ENCODE assay signal across 9 mouse cellular contexts in genomic region chr8:46502333-46503071, GRCm38 (mm10). TPM values are rescaled to one million over a fixed set of nuclear protein-coding genes. Genes with fewer than 3 reads are reported as not detected.
DNase-seq lines count a peak whose midpoint lies in the region; ATAC-seq and TF ChIP-seq lines count a peak whose summit lies in the region.
"Had no signal": no experiment of that assay in that cellular context is flagged by ENCODE, and none has a peak within 500 bp of the region (broad histone marks: within the 10 kb centered on the region; RNA-seq: fewer than 3 reads in every experiment).

No protein-coding gene starts in this region.

- H3K4me3 ChIP-seq in heart, postnatal 0 days (ENCODE audit: low read depth, low read length), result no peak overlapping the region
- H3K4me3 ChIP-seq in embryonic facial prominence, embryonic 13.5 days, result peak overlapping the region; percentile 35
- peak overlapping the region; percentile 27 for H3K4me3 ChIP-seq in intestine, postnatal 0 days (ENCODE audit: low read depth, low read length)
- H3K4me3 ChIP-seq in midbrain, postnatal 0 days (ENCODE audit: low read depth, low read length), result peak overlapping the region; percentile 37

- peak overlapping the region; percentile 34 for H3K4me2 ChIP-seq in heart, postnatal 0 days (ENCODE audit: low read depth, low read length)
- H3K4me2 ChIP-seq in embryonic facial prominence, embryonic 13.5 days, result peak overlapping the region; percentile 55
- H3K4me2 ChIP-seq in intestine, postnatal 0 days (replicated peaks; ENCODE audit: low read depth), result peak overlapping the region; percentile 54
- peak overlapping the region; percentile 43 for H3K4me2 ChIP-seq in midbrain, postnatal 0 days (ENCODE audit: low read depth, low read length, poor library complexity, severe bottlenecking)

- no peak overlapping the region for H3K27ac ChIP-seq in heart, postnatal 0 days (ENCODE audit: low read depth)
- no peak overlapping the region for H3K27ac ChIP-seq in embryonic facial prominence, embryonic 13.5 days
- no peak overlapping the region for H3K27ac ChIP-seq in intestine, postnatal 0 days (ENCODE audit: low read depth, low read length)
- 0 out of 2 replicates have a peak overlapping the region, but pooled peaks have one; percentile 26 for H3K27ac ChIP-seq in midbrain, postnatal 0 days (ENCODE audit: low read depth, low read length)

- no peak for DNase-seq in heart, postnatal 0 days (ENCODE audit: low spot score)
- DNase-seq in heart, adult 11 months, result no peak
- DNase-seq in midbrain, postnatal 0 days (ENCODE audit: low spot score), result peak; percentile 43
- DNase-seq in ovary, postnatal 14 days (ENCODE audit: low spot score), result no peak
- no peak for DNase-seq in layer of hippocampus, adult 11-12 months (ENCODE audit: low spot score)
- DNase-seq in MN1 (ENCODE audit: low spot score), result no peak
- DNase-seq: cerebellum, adult 11 months had no signal

- no peak overlapping the region for H3K9ac ChIP-seq in heart, postnatal 0 days (replicated peaks; ENCODE audit: low read depth, low read length)
- peak overlapping the region; percentile 54 for H3K9ac ChIP-seq in embryonic facial prominence, embryonic 13.5 days
- H3K9ac ChIP-seq in intestine, postnatal 0 days (ENCODE audit: low read depth, low read length), result 0 out of 2 replicates have a peak overlapping the region, but pooled peaks have one; percentile 2
- H3K9ac ChIP-seq in midbrain, postnatal 0 days (replicated peaks; ENCODE audit: low read length, poor library complexity, severe bottlenecking), result peak overlapping the region; percentile 56; the same call in 1 of the 2 replicates

- TF ChIP-seq CTCF in heart, postnatal 0 days (IDR thresholded peaks at IDR 0.05; ENCODE audit: low read depth), result no peak
- no peak for TF ChIP-seq CTCF in intestine, postnatal 0 days (IDR thresholded peaks at IDR 0.05; ENCODE audit: low read depth)
- TF ChIP-seq CTCF in midbrain, postnatal 0 days (IDR thresholded peaks at IDR 0.05), result no peak

- no peak for ATAC-seq in heart, postnatal 0 days (ENCODE audit: insufficient read depth, low read depth)
- no peak for ATAC-seq in embryonic facial prominence, embryonic 13.5 days (ENCODE audit: insufficient number of reproducible peaks, insufficient read depth, low FRiP score, low TSS enrichment, low read depth)
- ATAC-seq in intestine, postnatal 0 days, result 0 out of 2 replicates have a peak, but pooled peaks have one; percentile 37
- peak; percentile 72 for ATAC-seq in midbrain, postnatal 0 days (ENCODE audit: low FRiP score)

- no peaks in the 10 kb centered on the region for H3K9me3 ChIP-seq in heart, postnatal 0 days (replicated peaks; ENCODE audit: control insufficient read depth, low read length)
- no peaks in the 10 kb centered on the region for H3K9me3 ChIP-seq in embryonic facial prominence, embryonic 13.5 days
- H3K9me3 ChIP-seq in intestine, postnatal 0 days (ENCODE audit: control insufficient read depth), result no peaks in the 10 kb centered on the region
- no peaks in the 10 kb centered on the region for H3K9me3 ChIP-seq in midbrain, postnatal 0 days (ENCODE audit: low read length)

- TF ChIP-seq EP300 in heart, postnatal 0 days (IDR thresholded peaks at IDR 0.05; ENCODE audit: low read depth), result no peak

- 31% methylated on average over 19 of the region's 19 CpGs for WGBS in heart, postnatal 0 days
- 23% methylated on average over 19 of the region's 19 CpGs for WGBS in embryonic facial prominence, embryonic 13.5 days
- 19% methylated on average over 19 of the region's 19 CpGs for WGBS in intestine, postnatal 0 days
- WGBS in midbrain, postnatal 0 days, result 20% methylated on average over 19 of the region's 19 CpGs

- peaks cover 25% of the 10 kb centered on the region for H3K4me1 ChIP-seq in heart, postnatal 0 days (ENCODE audit: control insufficient read depth, insufficient read depth)
- peaks cover 24% of the 10 kb centered on the region for H3K4me1 ChIP-seq in embryonic facial prominence, embryonic 13.5 days
- no peaks in the 10 kb centered on the region for H3K4me1 ChIP-seq in intestine, postnatal 0 days (replicated peaks; ENCODE audit: control insufficient read depth, insufficient read depth, low read length)
- H3K4me1 ChIP-seq in midbrain, postnatal 0 days (ENCODE audit: insufficient read depth, low read length), result no peaks in the 10 kb centered on the region

- H3K27me3 ChIP-seq in heart, postnatal 0 days (ENCODE audit: control insufficient read depth, insufficient read depth, low read length), result no peaks in the 10 kb centered on the region
- H3K27me3 ChIP-seq in embryonic facial prominence, embryonic 13.5 days, result no peaks in the 10 kb centered on the region; the same call in 1 of the 2 replicates
- H3K27me3 ChIP-seq in intestine, postnatal 0 days (replicated peaks; ENCODE audit: control insufficient read depth, insufficient read depth, low read length), result no peaks in the 10 kb centered on the region
- H3K27me3 ChIP-seq in midbrain, postnatal 0 days (ENCODE audit: insufficient read depth, low read length), result no peaks in the 10 kb centered on the region

- H3K36me3 ChIP-seq in heart, postnatal 0 days (replicated peaks; ENCODE audit: control insufficient read depth, insufficient read depth, low read length), result peaks cover 31% of the 10 kb centered on the region
- no peaks in the 10 kb centered on the region for H3K36me3 ChIP-seq in embryonic facial prominence, embryonic 13.5 days
- peaks cover 22% of the 10 kb centered on the region for H3K36me3 ChIP-seq in intestine, postnatal 0 days (ENCODE audit: control insufficient read depth, insufficient read depth)
- H3K36me3 ChIP-seq in midbrain, postnatal 0 days (ENCODE audit: insufficient read depth, low read length), result 0 out of 2 replicates have a peak, but pooled peaks cover 5% of the 10 kb centered on the region

RNA-seq across cellular contexts. Expression of gene Acsl1, which starts 31.7 kb away (rescaled TPM):
- 275 and 297 TPM in 2 replicates for total RNA-seq in heart, postnatal 0 days (2014; rRNA removed; ENCODE audit: low replicate concordance)
- polyA plus RNA-seq in heart, postnatal 0 days (2015; fragmentation: Nextera tagmentation; extraction: Ambion mirVana), result 271 and 291 TPM in 2 replicates
- polyA plus RNA-seq in embryonic facial prominence, embryonic 13.5 days (2015; fragmentation: Nextera tagmentation; extraction: Ambion mirVana), result 12.2 and 12.3 TPM in 2 replicates
- polyA plus RNA-seq in intestine, postnatal 0 days (2015; fragmentation: Nextera tagmentation; extraction: Ambion mirVana), result 54.0 and 59.1 TPM in 2 replicates
- total RNA-seq in midbrain, postnatal 0 days (2014; rRNA removed), result 36.7 and 45.9 TPM in 2 replicates
- polyA plus RNA-seq in midbrain, postnatal 0 days (2015; fragmentation: Nextera tagmentation; extraction: Ambion mirVana), result 27.8 and 28.2 TPM in 2 replicates

RNA-seq across cellular contexts. Expression of gene Cenpu, which starts 49.3 kb away (rescaled TPM):
- total RNA-seq in heart, postnatal 0 days (2014; rRNA removed; ENCODE audit: low replicate concordance), result 1.1 and 2.4 TPM in 2 replicates
- polyA plus RNA-seq in heart, postnatal 0 days (2015; fragmentation: Nextera tagmentation; extraction: Ambion mirVana), result 4.3 and 5.3 TPM in 2 replicates
- polyA plus RNA-seq in embryonic facial prominence, embryonic 13.5 days (2015; fragmentation: Nextera tagmentation; extraction: Ambion mirVana), result 18.0 and 19.7 TPM in 2 replicates
- 7.6 and 8.9 TPM in 2 replicates for polyA plus RNA-seq in intestine, postnatal 0 days (2015; fragmentation: Nextera tagmentation; extraction: Ambion mirVana)
- total RNA-seq in midbrain, postnatal 0 days (2014; rRNA removed), result 2.9 TPM in 2 replicates
- polyA plus RNA-seq in midbrain, postnatal 0 days (2015; fragmentation: Nextera tagmentation; extraction: Ambion mirVana), result 6.0 and 6.6 TPM in 2 replicates

Comparison
In these comparisons a context has a peak if more than half of its experiments do, and no peak if none do; other contexts are left out.
1. ATAC-seq: peak in intestine, postnatal 0 days (single experiment) and midbrain, postnatal 0 days (single experiment); none in heart, postnatal 0 days (single experiment) and embryonic facial prominence, embryonic 13.5 days (single experiment).
2. Peak in every context shown above with its lines, with median percentiles within 50 percentile points of each other: H3K4me2 ChIP-seq.